Mouse (Mus musculus) adrenal gland (tissue): ENCODE measurements around the gene Abhd2.

ENCODE experiments used
- intact Hi-C: fragments of 180-260 bp; cut with DNase I; formaldehyde crosslinking; loops from one replicate; pipeline ENCODE4 v1.15.1; 2025
- long read RNA-seq, 2 experiments: library from polyadenylated mRNA; unstranded; transcript quantifications; one replicate each; pipeline ENCODE4 v2.0.0; 2020; ENCODE audit warnings: borderline replicate concordance in 1 of 2; ENCODE audit not compliant: insufficient replicate concordance in 1 of 2

Gene Abhd2
- long read RNA-seq, experiment 1, full-length matches to known transcripts: 8 of 263 reads
- long read RNA-seq, experiment 1, partial matches to known transcripts: 1 of 263 reads
- long read RNA-seq, experiment 1, other reads (novel, unspliced or antisense): 254 of 263 reads
- long read RNA-seq, experiment 2, full-length matches to known transcripts: 36 of 95 reads
- long read RNA-seq, experiment 2, partial matches to known transcripts: 7 of 95 reads
- long read RNA-seq, experiment 2, other reads (novel, unspliced or antisense): 52 of 95 reads

GRCm38 (mm10) chr7:79272789-79273718 lies at the start of gene Abhd2:
Gene Abhd2, plus strand, starts transcription at chr7:79273199.
- intact Hi-C loops: no loop called here

- intact Hi-C loops: loop anchor here (5.0 kb wide), 1 partner anchor 303 kb away; no protein-coding TSS in a partner anchor
These were observed 47.5 kb upstream of the Abhd2 start for GRCm38 (mm10) chr7:79225477-79225876.

GRCm38 (mm10) chr7:79226172-79226571 lies 46.8 kb upstream of the Abhd2 start:
- intact Hi-C loops: loop anchor here (5.0 kb wide), 1 partner anchor 304 kb away; no protein-coding TSS in a partner anchor

GRCm38 (mm10) chr7:79226834-79227486 lies 46.0 kb upstream of the Abhd2 start:
- intact Hi-C loops: loop anchor here (5.0 kb wide), 1 partner anchor 305 kb away; no protein-coding TSS in a partner anchor

- intact Hi-C loops: loop anchor here (5.0 kb wide), 1 partner anchor 306 kb away; no protein-coding TSS in a partner anchor
These were observed 44.5 kb upstream of the Abhd2 start for GRCm38 (mm10) chr7:79228471-79228870.

- intact Hi-C loops: no loop called here
These were observed 41.4 kb upstream of the Abhd2 start for GRCm38 (mm10) chr7:79231577-79231976.

GRCm38 (mm10) chr7:79232048-79232447 lies 41.0 kb upstream of the Abhd2 start:
- intact Hi-C loops: no loop called here

GRCm38 (mm10) chr7:79238741-79239140 lies 34.3 kb upstream of the Abhd2 start:
- intact Hi-C loops: no loop called here

- intact Hi-C loops: no loop called here
These were observed 30.9 kb upstream of the Abhd2 start for GRCm38 (mm10) chr7:79241931-79242625.

- intact Hi-C loops: no loop called here
These were observed 29.8 kb upstream of the Abhd2 start for GRCm38 (mm10) chr7:79243236-79243635.

GRCm38 (mm10) chr7:79246039-79246670 lies 26.8 kb upstream of the Abhd2 start:
- intact Hi-C loops: loop anchor here (1.0 to 5.0 kb wide), 3 partner anchors 46 to 103 kb away; no protein-coding TSS in a partner anchor

GRCm38 (mm10) chr7:79247408-79247807 lies 25.6 kb upstream of the Abhd2 start:
- intact Hi-C loops: loop anchor here (5.0 kb wide), 2 partner anchors 45 to 65 kb away; no protein-coding TSS in a partner anchor

- intact Hi-C loops: loop anchor here (5.0 kb wide), 2 partner anchors 44 to 64 kb away; no protein-coding TSS in a partner anchor
These were observed 25.1 kb upstream of the Abhd2 start for GRCm38 (mm10) chr7:79247881-79248389.

GRCm38 (mm10) chr7:79249581-79249980 lies 23.4 kb upstream of the Abhd2 start:
- intact Hi-C loops: loop anchor here (5.0 kb wide), 2 partner anchors 43 to 63 kb away; no protein-coding TSS in a partner anchor

GRCm38 (mm10) chr7:79254248-79254888 lies 18.6 kb upstream of the Abhd2 start:
- intact Hi-C loops: no loop called here

GRCm38 (mm10) chr7:79255350-79255749 lies 17.6 kb upstream of the Abhd2 start:
- intact Hi-C loops: loop anchor here (5.0 kb wide), 1 partner anchor 47 kb away; no protein-coding TSS in a partner anchor

GRCm38 (mm10) chr7:79255752-79256151 lies 17.2 kb upstream of the Abhd2 start:
- intact Hi-C loops: loop anchor here (5.0 kb wide), 1 partner anchor 47 kb away; no protein-coding TSS in a partner anchor

- intact Hi-C loops: loop anchor here (5.0 kb wide), 1 partner anchor 46 kb away; no protein-coding TSS in a partner anchor
These were observed 16.3 kb upstream of the Abhd2 start for GRCm38 (mm10) chr7:79256716-79257115.

GRCm38 (mm10) chr7:79258981-79259542 lies 13.9 kb upstream of the Abhd2 start:
- intact Hi-C loops: loop anchor here (5.0 kb wide), 1 partner anchor 43 kb away; no protein-coding TSS in a partner anchor
